11 mouse cellular contexts compared by ENCODE assay signal in genomic region chr15:98780573-98780972, GRCm38 (mm10). TPM values are rescaled to one million over a fixed set of nuclear protein-coding genes. Genes with fewer than 3 reads are reported as not detected.
DNase-seq lines count a peak whose midpoint lies in the region; ATAC-seq and TF ChIP-seq lines count a peak whose summit lies in the region.
"Had no signal": no experiment of that assay in that cellular context is flagged by ENCODE, and none has a peak within 500 bp of the region (broad histone marks: within the 10 kb centered on the region; RNA-seq: fewer than 3 reads in every experiment).

No protein-coding gene starts in this region.

- ATAC-seq in neural tube, embryonic 15.5 days (ENCODE audit: low FRiP score), result no peak
- ATAC-seq: inflammation-experienced regulatory T-cells, adult 6 months had no signal

- no peaks in the 10 kb centered on the region for H3K9me3 ChIP-seq in neural tube, embryonic 15.5 days (replicated peaks)

- no peak for TF ChIP-seq CTCF in cerebellum, adult 2 months (IDR thresholded peaks at IDR 0.05; ENCODE audit: borderline replicate concordance, insufficient read depth, low read depth, low read length)

- H3K4me1 ChIP-seq in neural tube, embryonic 15.5 days, result peaks cover 33% of the 10 kb centered on the region
- H3K4me1 ChIP-seq in cerebellum, adult 2 months (ENCODE audit: control insufficient read depth, insufficient read depth, low read length), result no peaks in the 10 kb centered on the region

- no peaks in the 10 kb centered on the region for H3K36me3 ChIP-seq in neural tube, embryonic 15.5 days
- H3K36me3 ChIP-seq in myocyte (ENCODE audit: control insufficient read depth, insufficient read depth), result no peaks in the 10 kb centered on the region

- no peak overlapping the region for H3K4me3 ChIP-seq in neural tube, embryonic 15.5 days (replicated peaks)
- peak overlapping the region; percentile 2 for H3K4me3 ChIP-seq in myocyte
- no peak overlapping the region for H3K4me3 ChIP-seq in cerebellum, adult 2 months (replicated peaks; ENCODE audit: insufficient read depth, low read depth, low read length)
- H3K4me3 ChIP-seq: megakaryocyte, embryonic 14.5 days had no signal

- no peak overlapping the region for H3K4me2 ChIP-seq in neural tube, embryonic 15.5 days
- H3K4me2 ChIP-seq in myocyte (ENCODE audit: low read depth), result peak overlapping the region; percentile 93

- no peak for TF ChIP-seq POLR2A in myocyte (IDR thresholded peaks at IDR 0.05; ENCODE audit: insufficient read length, low read depth)
- no peak for TF ChIP-seq POLR2A in cerebellum, adult 2 months (IDR thresholded peaks at IDR 0.05; ENCODE audit: borderline replicate concordance, insufficient read depth, low read length)

- H3K9ac ChIP-seq in neural tube, embryonic 15.5 days (replicated peaks), result no peak overlapping the region

- no peak overlapping the region for H3K27ac ChIP-seq in neural tube, embryonic 15.5 days (replicated peaks)
- no peak overlapping the region for H3K27ac ChIP-seq in cerebellum, adult 2 months (ENCODE audit: insufficient read depth, low read length)

- WGBS in neural tube, embryonic 15.5 days, result 2% methylated on average over 13 of the region's 13 CpGs
- WGBS in cerebellum, adult 2 months, result 20% methylated on average over 13 of the region's 13 CpGs

- no peaks in the 10 kb centered on the region for H3K79me2 ChIP-seq in myocyte (ENCODE audit: control insufficient read depth, insufficient read depth)

- H3ac ChIP-seq in myocyte (ENCODE audit: control insufficient read depth, insufficient read length), result no peak overlapping the region

- peaks cover 84% of the 10 kb centered on the region for H3K27me3 ChIP-seq in neural tube, embryonic 15.5 days (replicated peaks)
- H3K27me3 ChIP-seq in myocyte (ENCODE audit: control insufficient read depth, insufficient read depth, insufficient read length), result no peaks in the 10 kb centered on the region
- peaks cover 8% of the 10 kb centered on the region; the same call in 1 of the 2 replicates for H3K27me3 ChIP-seq in cerebellum, adult 2 months (ENCODE audit: control insufficient read depth, insufficient read depth, low read length)

- DNase-seq in embryo, embryonic 11 days, result peak; percentile 50
- no peak for DNase-seq in embryo, embryonic 10.5 days (ENCODE audit: low spot score)
- peak; percentile 40 for DNase-seq in neural tube, embryonic 10.5 days (ENCODE audit: extremely low spot score, low spot score)
- DNase-seq in heart, adult 8-10 months (ENCODE audit: low spot score), result peak; percentile 40
- no peak for DNase-seq in cerebellum, adult 2 months
- DNase-seq in Muller cell, postnatal 12 days (ENCODE audit: inconsistent ontology term), result no peak
- DNase-seq: cerebellum, adult 8-10 months had no signal

TF ChIP-seq in myocyte, 11 proteins besides CTCF, POLR2A, EP300 and RAD21:
- TF ChIP-seq MYOD1 (IDR thresholded peaks at IDR 0.05; ENCODE audit: control insufficient read depth in 1 of 3, insufficient read length in 2 of 3, low read depth in 2 of 3), result no peak
- no peak for TF ChIP-seq POLR2AphosphoS2 (IDR thresholded peaks at IDR 0.05; ENCODE audit: insufficient read length, low read depth)
- no peak for TF ChIP-seq CEBPB (IDR thresholded peaks at IDR 0.05; ENCODE audit: insufficient read depth, poor library complexity, severe bottlenecking)
- TF ChIP-seq E2F4 (IDR thresholded peaks at IDR 0.05; ENCODE audit: insufficient read depth), result no peak
- TF ChIP-seq TCF12 (IDR thresholded peaks at IDR 0.05; ENCODE audit: insufficient read depth, poor library complexity, severe bottlenecking), result no peak
- TF ChIP-seq REST (IDR thresholded peaks at IDR 0.05; ENCODE audit: insufficient read depth, insufficient read length), result no peak
- TF ChIP-seq MAX (IDR thresholded peaks at IDR 0.05; ENCODE audit: low read depth), result no peak
- no peak for TF ChIP-seq MYOG (IDR thresholded peaks at IDR 0.05; ENCODE audit: control insufficient read depth in 1 of 3, insufficient read depth in 1 of 3, insufficient read length in 2 of 3, low read depth in 2 of 3)
- no peak for TF ChIP-seq SRF (IDR thresholded peaks at IDR 0.05; ENCODE audit: control insufficient read depth, insufficient read length, low read depth)
- TF ChIP-seq USF1 (IDR thresholded peaks at IDR 0.05; ENCODE audit: low read depth), result no peak
- TF ChIP-seq TCF3 (IDR thresholded peaks at IDR 0.05; ENCODE audit: insufficient read length, low read depth), result no peak

RNA-seq across cellular contexts. Expression of gene Wnt10b, which starts 2.6 kb away (rescaled TPM):
- 0.08 and 0.72 TPM in 2 replicates for polyA plus RNA-seq in neural tube, embryonic 15.5 days (2015; fragmentation: Nextera tagmentation; extraction: Ambion mirVana)
- total RNA-seq in heart, adult 8-10 months (2022), result under 1 TPM in 3 of 4 experiments, not detected in 1; 0.16 to 0.44 (median 0.26) TPM
- 3.3 TPM for polyA plus RNA-seq in myocyte (2012; fragmentation: generic; extraction: Trizol)
- polyA plus RNA-seq in cerebellum, adult 2 months (2012; rRNA removed), result 0.15 and 0.22 TPM in 2 replicates

RNA-seq across cellular contexts. Expression of gene Wnt1, which starts 9.1 kb away (rescaled TPM):
- polyA plus RNA-seq in neural tube, embryonic 15.5 days (2015; fragmentation: Nextera tagmentation; extraction: Ambion mirVana), result 1.0 and 2.0 TPM in 2 replicates
- not detected for total RNA-seq in heart, adult 8-10 months (2022)
- 0.06 TPM for polyA plus RNA-seq in myocyte (2012; fragmentation: generic; extraction: Trizol)
- polyA plus RNA-seq in cerebellum, adult 2 months (2012; rRNA removed), result not detected in 2 replicates

RNA-seq across cellular contexts. Expression of gene Arf3, which starts 17.6 kb away (rescaled TPM):
- 97.8 TPM in 2 replicates for polyA plus RNA-seq in neural tube, embryonic 15.5 days (2015; fragmentation: Nextera tagmentation; extraction: Ambion mirVana)
- 10 to 100 TPM; 18.0 to 20.9 (median 19.1) TPM for total RNA-seq in heart, adult 8-10 months (2022)
- 72.0 TPM for polyA plus RNA-seq in myocyte (2012; fragmentation: generic; extraction: Trizol)
- polyA plus RNA-seq in cerebellum, adult 2 months (2012; rRNA removed), result 202 and 210 TPM in 2 replicates

RNA-seq across cellular contexts. Expression of gene Ddn, which starts 28.7 kb away (rescaled TPM):
- 0.18 and 0.36 TPM in 2 replicates for polyA plus RNA-seq in neural tube, embryonic 15.5 days (2015; fragmentation: Nextera tagmentation; extraction: Ambion mirVana)
- total RNA-seq in heart, adult 8-10 months (2022), result under 1 TPM; 0.63 to 0.84 (median 0.72) TPM
- 0.11 TPM for polyA plus RNA-seq in myocyte (2012; fragmentation: generic; extraction: Trizol)
- polyA plus RNA-seq in cerebellum, adult 2 months (2012; rRNA removed), result 1.0 and 1.3 TPM in 2 replicates
- polyA plus RNA-seq: inflammation-experienced regulatory T-cells, adult 6 months had no signal

RNA-seq across cellular contexts. Expression of gene Prkag1, which starts 50.7 kb away (rescaled TPM):
- polyA plus RNA-seq in neural tube, embryonic 15.5 days (2015; fragmentation: Nextera tagmentation; extraction: Ambion mirVana), result 66.4 and 72.9 TPM in 2 replicates
- 100 to 1,000 TPM in 2 of 4 experiments, 10 to 100 TPM in 2; 96.7 to 129 (median 109) TPM for total RNA-seq in heart, adult 8-10 months (2022)
- 99.7 TPM for polyA plus RNA-seq in myocyte (2012; fragmentation: generic; extraction: Trizol)
- polyA plus RNA-seq in cerebellum, adult 2 months (2012; rRNA removed), result 90.3 and 93.6 TPM in 2 replicates

Comparison
In these comparisons a context has a peak if more than half of its experiments do, and no peak if none do; other contexts are left out.
1. DNase-seq: peak in embryo, embryonic 11 days (single experiment), neural tube, embryonic 10.5 days (single experiment) and heart, adult 8-10 months (single experiment); none in embryo, embryonic 10.5 days (single experiment), cerebellum, adult 2 months (0 of 2) and Muller cell, postnatal 12 days (single experiment).